Mouse (Mus musculus) spleen, postnatal 10 days (tissue): Measurements from ENCODE around the gene Timd2.
"Not testable (repeated sequence)": the region's sequence is repeated elsewhere in the genome, so short reads cannot be mapped to it uniquely, and the experiment has no call there.

Source experiments
- DNase-seq, 2 experiments: peaks; one replicate each; pipeline ENCODE4 v3.0.0; 2021 to 2022; ENCODE audit warnings: low spot score in 2 of 2

Gene Timd2

DNA sequence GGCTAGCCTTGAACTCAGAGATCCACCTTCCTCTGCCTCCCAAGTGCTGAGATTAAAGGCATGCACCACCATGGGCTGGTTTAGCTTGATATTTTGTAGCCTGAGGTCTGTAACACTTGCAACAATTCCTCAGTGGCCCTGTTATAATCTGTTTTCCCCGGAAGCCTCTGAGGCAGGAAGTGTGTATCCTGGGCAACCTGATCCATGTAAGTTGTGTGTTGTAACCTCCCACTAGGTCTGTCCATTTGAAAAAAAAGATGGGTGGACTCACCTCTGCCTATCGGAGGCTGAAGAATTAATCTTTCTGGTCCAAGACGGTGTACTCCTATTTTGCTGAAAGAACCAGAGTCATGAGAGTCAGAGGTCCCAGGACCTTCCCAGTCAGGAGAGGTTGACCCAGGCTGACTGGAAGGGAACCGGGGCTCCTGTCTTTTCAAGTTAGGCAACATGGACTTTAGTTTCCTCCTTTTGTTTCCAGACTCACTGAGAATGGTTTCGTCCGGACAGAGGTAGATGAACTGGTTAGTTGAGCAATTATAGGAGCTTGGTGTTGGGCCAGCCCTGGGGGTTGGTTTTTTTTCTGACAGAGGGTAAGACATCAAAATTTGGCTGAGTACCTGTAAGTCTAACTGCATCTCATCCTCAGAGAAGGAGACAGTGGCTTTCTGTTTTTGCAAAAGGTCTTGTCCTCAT lies at the start of gene Timd2:
Gene Timd2 (minus strand): TSS at position 398 of the 693 bp plus-strand sequence.
- no peak for DNase-seq

DNA sequence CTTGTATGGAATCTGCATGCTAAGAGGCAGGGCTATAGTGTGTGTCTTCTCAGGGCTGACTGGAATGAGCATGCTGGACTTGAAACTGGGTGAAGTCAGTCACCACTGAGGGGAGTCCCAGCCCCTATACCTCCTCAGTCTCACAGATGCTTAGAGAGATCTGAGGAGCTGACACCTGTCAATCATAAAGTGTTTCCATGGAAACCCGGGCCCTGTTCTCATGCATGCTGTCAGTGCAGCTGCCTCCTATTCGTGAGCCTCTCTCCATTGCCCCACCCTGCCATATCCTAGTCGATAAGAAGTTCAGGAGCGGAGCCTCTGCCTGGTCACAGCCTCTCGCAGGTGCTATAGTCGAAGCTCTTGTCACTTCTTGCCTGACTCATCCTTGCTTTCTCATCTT lies 48.9 kb upstream of the Timd2 start:
- DNase-seq = not testable (repeated sequence)

DNA sequence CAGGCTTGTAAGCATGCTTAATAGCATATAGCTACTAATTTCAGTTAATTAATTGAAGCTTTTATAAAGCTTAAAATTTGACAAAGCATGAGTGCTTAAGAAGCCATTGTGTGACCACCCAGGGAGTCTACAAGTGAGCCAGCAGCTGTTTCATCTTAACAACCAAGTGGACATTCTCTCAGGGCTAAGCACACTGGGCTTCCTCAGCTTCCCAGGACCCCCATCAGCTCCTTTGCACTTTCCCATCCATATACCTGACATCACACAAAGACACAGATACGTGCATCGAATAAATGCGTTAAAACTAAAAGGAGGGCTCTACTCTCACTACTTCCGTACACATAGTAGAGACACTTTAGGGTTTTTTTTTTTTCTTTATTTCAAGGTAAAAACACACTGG lies 47.8 kb upstream of the Timd2 start:
- DNase-seq = no peak

DNA sequence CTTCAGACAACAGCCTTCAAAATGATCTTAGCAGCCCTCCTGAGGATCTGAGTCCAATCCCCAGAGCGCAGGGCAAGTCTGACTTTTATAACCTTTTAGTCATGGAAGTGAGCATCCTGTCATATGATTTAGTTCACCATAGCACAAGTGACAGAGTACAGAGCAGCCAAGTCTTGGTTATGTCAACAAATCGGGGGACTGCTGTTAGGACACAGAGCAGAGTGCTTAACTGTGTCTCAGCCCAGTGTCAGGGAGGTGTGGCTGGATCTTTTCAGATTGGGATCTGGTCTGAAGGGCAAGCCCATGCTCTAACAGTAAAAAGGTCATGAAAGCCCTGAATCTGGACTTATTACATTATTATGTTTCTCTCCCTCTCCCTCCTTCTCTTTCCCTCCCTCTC lies 46.8 kb upstream of the Timd2 start:
- no peak for DNase-seq

DNA sequence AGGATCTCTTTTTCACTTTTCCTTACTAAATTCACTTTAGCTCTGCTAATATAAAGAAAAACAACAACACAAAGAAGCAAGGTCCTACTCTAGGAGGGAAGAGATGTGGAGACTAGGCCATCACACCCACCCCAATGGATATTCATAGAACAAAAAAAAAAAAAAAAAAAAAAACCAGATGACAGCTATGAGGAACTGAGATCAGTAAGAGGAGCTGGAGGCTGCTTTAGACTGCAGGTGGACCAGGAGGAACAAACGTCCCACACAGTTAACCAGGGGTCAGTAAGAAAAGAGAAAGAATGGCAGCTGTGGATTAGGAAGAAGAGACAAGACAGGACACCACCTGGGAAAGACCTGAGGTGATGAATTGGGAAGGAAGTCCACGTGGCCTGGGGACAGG lies 41.1 kb upstream of the Timd2 start:
- no peak for DNase-seq

DNA sequence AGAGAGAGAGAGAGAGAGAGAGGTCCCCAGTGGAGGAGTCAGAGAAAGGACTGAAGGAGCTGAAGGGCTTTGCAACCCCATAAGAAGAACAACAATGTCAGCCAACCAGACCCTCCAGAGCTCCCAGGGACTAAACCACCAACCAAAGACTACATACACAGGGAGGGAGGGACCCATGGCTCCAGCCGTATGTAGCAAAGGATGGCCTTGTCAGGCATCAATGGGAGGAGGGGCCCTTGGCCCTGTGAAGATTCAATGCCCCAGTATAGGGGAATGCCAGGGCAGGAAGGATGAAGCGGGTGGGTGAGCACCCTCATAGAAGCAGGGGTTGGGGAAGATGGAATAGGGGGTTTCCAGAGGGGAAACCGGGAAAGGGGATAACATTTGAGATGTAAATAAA lies 34.9 kb upstream of the Timd2 start:
- no peak for DNase-seq

DNA sequence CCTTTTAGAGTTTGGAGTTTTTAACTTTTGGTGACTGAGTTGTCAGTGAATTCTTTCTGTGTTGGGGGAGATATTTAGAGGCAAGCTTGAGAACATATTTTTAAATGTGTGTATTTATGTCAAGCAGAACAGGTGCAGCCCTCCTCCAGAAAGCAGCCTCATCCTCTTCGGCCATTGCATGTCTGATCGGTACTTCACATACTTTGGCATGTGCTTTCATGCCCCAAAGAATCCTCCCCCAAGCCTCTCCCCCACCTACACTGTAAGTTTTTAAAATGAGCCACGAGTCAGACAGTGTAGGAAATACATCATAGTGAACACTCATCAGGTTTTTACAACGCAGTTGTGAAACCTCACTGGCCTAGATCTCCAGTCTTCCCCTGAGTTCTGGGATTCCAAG lies 34.0 kb upstream of the Timd2 start:
- DNase-seq = no peak

DNA sequence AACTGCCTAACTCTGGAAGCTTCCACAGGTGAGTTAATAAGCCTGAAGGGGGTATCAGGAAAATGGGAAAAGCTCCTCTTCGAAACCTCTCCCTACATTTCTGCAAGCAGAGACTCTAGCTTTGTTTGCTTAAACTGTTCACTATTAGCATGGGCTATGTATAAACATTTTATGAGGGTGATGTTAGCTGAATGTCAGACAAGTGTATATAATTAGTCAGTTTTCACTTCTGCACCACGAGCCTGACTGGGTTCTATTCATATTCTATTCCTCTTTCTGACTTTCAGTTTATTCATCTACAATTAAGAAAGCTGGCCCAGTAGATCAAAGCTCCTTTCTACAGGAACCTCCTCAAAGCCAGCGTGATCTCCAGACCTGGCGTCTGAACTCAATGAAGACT lies 32.6 kb upstream of the Timd2 start:
- no peak for DNase-seq

DNA sequence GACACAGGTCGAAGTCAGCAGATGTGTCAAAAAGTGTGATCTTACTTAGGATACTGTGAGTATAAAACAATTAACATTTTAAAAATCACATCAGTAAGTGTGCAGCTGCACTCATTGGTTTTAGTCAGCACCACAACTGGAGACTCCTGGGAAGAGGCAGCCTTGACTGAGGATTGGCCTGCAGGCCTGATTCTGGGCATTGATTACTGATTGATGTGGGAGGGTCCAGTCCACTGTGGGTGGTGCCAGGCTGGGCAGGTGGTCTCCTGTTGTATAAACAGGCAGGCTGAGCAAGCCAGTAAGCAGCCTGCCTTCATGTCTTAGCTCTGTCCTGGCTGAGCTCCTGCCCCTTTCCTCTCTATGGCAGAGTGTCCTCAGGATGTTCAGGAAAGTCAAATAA lies 28.2 kb upstream of the Timd2 start, which contains the start of gene Havcr1:
Gene Havcr1 (plus strand): TSS at position 5 of the 400 bp plus-strand sequence.
- DNase-seq = not testable (repeated sequence)

DNA sequence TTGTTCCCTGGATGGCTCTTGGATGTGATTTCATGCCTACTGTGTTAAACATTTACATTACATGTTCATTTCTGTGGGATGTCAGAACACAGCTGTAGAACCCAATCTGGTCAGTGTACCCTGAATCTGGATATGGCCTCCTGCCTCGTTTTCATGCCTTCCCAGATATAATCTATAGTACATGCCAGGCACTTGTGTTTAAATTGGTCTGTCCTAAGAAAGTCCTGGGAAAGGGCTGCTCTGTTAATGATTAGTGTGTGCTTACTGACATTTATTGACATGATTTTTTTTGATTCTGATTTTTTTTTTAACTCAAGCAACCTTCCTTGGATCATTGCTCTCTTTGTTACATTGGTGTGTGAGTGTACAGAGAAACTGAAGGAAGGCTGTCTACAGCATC lies 27.8 kb upstream of the Timd2 start:
- no peak for DNase-seq

DNA sequence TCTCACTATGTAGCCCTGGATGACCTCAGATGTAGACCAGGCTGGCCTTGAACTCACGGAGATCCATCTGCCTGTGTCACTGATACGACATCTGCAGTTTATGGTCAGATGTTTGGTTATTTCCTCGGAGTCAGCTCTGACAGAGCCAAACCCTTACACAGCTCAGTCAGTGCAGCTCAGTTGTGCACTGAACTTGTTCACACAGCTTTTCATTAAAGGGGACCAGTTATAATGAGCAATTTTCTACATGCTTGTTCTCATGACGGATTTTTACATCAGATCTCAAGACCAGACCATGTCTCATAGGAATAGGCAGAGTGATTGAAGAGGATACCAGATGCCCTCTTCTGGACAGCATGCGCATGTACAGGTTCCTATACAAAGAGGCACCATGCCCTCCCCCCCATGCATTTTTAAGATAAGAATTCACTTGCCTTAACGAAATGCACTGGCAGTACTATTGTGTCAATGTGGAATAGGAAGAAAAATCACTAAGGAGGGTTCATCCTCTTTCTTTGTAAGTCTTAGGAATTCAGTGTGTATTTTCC lies 26.5 kb upstream of the Timd2 start:
- DNase-seq = peak in 1 of 2 experiments; percentile 19

DNA sequence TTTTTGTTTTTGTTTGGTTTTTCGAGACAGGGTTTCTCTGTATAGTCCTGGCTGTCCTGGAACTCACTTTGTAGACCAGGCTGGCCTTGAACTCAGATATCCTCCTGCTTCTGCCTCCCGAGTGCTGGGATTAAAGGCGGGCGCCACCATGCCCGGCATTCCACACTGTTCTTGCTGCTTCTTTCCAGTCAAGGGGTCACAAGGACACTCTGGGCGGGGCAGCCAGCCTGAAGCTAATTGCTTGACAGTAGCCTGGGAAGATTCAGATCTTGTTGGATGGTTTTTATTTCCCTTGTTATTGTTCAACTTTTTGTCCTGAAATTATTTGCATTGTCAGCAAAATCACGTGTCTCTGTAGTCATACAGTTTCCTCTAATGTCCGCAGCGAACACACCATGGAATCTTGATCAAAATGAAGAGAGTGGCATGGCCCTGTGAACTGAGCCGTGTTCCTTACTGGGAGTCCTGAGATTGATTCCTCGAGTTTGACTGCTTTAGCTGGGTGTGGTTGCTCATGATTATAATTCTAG lies 24.7 kb upstream of the Timd2 start:
- DNase-seq = no peak

DNA sequence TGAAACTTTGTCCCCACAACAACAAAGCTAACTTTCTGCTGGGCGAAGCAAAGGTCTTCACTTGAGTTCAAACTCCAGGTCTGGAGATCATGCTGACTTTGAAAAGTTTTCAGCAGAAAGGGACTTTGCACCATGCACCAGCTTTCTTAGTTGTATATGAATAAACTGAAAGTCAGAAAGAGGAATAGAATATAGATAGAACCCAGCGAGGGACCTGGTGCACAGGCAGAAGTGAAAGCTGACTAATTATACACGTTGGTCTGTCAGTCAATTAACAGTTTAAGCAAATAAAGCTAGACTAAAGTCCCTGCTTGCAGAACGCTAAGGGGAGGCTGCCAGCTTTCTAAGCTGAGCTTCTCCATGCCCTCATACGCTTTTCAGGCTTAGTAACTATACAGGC lies 8.0 kb downstream of the Timd2 start:
- peak in 1 of 2 experiments; percentile 22 for DNase-seq

DNA sequence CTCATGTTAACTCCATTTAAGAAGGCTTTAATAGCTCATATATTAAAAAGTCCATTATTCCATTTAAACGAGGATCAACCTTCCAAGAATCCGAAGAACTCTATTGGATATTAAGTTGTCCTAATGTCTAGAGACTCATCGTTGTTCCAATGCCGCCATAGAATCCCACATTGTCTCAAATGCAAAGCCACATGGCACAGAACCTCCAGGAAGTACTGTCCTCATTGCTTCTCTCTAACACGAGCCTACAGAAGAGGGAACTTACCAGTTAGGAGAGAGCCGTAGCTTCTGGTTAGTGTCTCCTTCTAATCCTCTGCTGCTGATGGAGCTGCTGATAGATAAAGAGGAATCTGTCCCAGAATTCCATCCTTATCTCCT lies 8.6 kb downstream of the Timd2 start:
- DNase-seq = no peak

DNA sequence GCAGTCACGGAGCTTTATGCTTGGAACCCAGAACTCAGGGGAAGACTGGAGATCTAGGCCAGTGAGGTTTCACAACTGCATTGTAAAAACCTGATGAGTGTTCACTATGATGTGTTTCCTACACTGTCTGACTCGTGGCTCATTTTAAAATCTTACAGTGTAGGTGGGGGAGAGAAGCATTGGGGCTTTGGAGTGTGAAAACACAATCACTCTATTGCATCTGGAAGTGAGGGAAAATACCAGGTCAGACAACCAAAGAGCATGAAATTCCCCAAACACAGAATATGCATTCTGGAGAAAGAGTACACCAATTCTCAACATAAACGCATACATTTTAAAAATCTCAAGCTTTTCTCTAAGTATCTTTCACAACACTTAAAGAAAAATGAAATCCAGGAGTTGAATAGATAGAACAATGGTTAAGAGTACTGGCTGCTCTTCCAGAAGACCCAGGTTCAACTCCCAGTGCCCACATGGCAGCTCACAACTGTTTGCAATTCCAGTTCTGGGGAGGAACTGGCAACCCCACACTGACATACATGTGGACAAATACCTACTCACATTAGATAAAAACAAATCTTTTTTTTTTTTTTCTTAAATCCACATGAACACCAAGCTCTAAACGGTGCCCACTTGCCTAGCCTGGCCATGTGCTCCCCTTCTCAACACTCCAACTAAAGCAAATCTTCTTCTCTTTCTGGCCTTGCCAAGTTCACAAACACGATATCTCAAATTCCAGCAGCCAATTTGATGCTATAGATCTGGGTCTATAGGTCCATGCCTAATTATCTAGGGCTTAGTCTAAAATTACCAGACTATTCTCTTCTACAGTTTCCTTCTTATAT lies 9.2 kb downstream of the Timd2 start:
- DNase-seq = no peak

DNA sequence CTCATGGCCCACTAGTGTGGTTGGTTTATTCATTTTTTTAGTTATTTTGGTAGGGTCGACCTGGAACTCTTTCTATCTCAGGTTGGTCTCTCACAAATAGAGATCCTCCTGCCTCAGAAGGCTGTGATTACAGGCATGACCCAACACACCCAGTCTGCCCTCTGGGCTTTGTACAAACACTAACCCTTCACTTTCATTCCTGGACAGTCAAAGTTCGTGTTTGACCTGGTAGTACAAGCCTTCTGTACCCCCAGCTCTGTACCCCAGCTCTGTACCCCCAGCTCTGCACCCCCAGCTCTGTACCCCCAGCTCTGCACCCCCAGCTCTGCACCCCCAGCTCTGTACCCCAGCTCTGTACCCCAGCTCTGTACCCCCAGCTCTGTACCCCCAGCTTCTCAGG lies 11.0 kb downstream of the Timd2 start:
- not testable (repeated sequence) for DNase-seq

DNA sequence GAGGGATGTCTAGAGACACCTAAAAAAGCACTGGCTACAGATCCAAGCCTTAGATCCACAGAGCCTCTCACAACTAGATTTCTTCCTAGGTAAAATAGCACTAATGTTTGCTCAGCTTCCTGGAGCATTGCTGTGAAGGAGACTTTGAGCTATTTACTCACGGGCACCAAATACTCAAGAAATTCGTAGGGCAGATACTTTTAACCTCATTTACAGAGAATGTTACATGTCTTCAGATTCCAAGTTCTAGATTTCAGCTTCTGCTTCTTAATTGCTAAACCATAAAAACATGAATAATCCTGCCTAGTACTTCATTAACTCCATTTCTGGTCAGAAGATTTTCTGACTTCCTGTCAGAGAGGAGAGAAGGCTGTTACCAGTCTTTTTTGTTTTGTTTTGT lies 16.7 kb downstream of the Timd2 start:
- DNase-seq = no peak

DNA sequence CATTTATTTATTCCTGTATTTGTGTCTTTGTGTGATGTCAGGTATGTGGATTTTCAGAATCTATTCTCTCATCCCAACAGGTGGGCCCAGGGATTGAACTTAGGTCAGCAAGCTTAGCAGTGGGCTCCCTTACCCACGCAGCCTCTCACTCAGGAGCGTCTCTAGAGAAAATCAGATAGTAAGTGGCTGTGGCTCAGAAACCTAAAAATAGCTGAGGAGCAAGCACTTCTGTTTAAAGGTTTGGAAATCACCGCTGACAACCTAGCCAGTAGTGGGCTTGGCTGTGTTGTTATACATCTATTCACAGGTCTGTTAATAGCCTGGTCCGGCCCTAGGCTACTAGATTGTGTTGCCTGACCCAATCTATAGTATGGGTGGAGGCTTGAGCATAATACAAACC lies 23.1 kb downstream of the Timd2 start:
- no peak for DNase-seq

DNA sequence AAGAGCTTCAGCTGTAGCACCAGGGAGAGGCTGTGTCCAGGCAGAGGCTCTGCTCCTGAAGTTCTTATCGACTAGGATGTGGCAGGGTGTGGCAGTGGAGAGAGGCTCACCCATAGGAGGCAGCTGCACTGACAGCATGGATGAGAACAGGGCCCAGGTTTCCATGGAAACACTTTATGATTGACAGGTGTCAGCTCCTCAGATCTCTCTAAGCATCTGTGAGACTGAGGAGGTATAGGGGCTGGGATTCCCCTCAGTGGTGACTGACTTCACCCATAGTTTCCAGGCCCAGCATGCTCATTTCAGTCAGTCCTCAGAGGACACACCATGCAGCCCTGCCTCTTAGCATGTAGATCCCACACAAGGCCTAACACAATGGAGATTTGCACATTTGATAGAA lies 24.0 kb downstream of the Timd2 start:
- no peak for DNase-seq

DNA sequence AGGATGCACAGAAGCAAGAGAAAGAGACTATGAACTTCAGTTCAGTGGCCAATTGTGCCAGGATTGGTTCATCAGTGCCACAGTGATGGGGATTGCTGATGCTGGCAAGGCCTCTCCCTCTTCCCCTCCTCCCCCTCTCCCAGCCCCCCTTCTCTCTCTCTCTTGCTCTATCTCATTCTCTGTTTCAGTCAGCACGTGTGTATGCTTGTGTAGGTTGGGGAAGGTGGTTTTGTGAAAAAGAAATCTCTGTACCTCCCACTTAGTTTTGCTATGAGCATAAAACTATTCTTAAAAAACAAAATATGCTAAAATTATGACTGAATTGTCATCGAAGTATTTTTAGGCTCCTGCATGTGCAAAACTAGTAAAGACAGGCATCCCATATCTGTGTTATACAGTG lies 38.9 kb downstream of the Timd2 start:
- DNase-seq = no peak

DNA sequence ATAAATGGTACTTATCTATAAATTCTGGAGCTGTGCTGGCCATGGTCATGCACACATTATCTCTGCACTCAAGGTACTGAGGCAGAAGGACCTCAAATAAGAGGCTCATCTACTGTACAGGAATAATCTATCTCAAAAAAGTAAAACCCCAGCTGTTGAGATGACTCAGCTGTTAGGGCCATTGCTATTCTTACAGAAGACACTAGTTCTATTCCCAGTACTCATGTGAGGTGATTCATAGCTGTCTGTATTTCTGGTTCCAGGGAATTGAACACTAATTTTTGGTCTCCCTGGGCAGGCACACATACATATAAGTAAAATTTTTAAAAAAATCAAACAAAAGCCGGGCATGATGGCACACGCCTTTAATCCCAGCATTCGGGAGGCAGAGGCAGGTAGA lies 39.8 kb downstream of the Timd2 start:
- no peak for DNase-seq

DNA sequence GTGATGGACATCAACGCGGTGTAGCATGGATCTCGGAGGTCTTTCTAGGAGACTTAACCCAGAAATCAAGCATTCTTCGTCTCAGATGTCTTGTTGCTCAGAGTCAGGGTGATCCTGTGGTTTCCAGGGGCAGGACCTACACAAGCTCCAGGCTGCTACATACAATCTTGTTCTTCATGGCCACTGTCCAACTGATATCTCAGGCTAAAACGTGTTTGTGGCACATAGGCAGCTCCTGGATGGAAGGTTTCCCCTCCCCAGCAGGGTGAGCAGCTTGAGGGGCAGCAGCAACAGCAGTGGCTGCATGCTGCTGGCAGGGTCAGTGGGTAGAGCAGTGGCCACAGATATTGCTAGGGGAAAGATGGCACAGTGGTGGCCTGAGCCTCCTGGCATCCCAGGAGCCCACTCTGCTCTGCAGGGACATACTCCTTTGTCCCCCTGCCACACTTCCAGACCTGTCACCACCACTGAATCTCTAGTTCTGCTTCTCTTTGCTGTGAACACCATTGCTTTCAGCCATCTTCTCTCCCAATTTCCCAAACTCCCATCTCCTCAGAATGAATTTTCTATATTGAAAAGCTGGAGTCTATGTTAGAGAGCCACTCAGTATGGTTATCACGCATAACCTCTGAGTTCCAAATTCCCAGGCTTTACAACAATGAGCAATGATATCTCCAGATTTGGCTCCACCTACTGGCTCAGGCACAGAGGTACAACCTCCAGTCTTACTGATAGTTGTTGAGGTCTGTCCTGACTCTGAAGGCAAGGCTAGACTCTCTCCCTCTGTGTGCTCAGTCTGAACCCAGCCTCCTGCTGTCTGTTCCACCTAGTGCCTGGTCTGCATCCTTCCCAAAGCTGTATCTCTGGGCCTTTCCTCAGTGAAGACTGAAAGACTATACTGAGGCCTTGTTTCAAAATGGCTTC lies 41.0 kb downstream of the Timd2 start:
- DNase-seq = peak in 1 of 2 experiments; percentile 22
